Mouse (Mus musculus) MEL (cell line): ENCODE measurements around the gene Syt16.

Source experiments
- CTCF ChIP-seq, 3 experiments: IDR thresholded peaks in 2 of 3; conservative IDR thresholded peaks in 1 of 3; 2 replicates each; pipeline ENCODE4 v1.5.1; 2011 to 2012; ENCODE audit warnings: low read length in 3 of 3, low read depth in 2 of 3, mild to moderate bottlenecking in 2 of 3, improper control_type of control experiment in 1 of 3, inconsistent platforms in 1 of 3, mixed read lengths in 1 of 3, moderate library complexity in 1 of 3; ENCODE audit not compliant: control insufficient read depth in 1 of 3, insufficient read depth in 1 of 3, poor library complexity in 1 of 3, severe bottlenecking in 1 of 3
- E2F4 ChIP-seq: IDR thresholded peaks from 2 replicates; pipeline ENCODE4 v1.6.1; 2011; ENCODE audit warnings: low read depth, low read length, improper control_type of control experiment, borderline replicate concordance
- EP300 ChIP-seq, 2 experiments: IDR thresholded peaks; 2 replicates each; pipeline ENCODE4 v1.6.1; 2011; ENCODE audit warnings: improper control_type of control experiment in 2 of 2, low read length in 2 of 2, low read depth in 1 of 2, mild to moderate bottlenecking in 1 of 2
- GATA1 ChIP-seq: IDR thresholded peaks from 2 replicates; pipeline ENCODE4 v1.6.1; 2011; ENCODE audit warnings: low read depth, low read length, improper control_type of control experiment
- HCFC1 ChIP-seq: IDR thresholded peaks from 2 replicates; pipeline ENCODE4 v1.6.1; 2012; ENCODE audit warnings: low read depth, mild to moderate bottlenecking, inconsistent platforms, low read length, improper control_type of control experiment, moderate library complexity
- MAFK ChIP-seq: IDR thresholded peaks from 2 replicates; pipeline ENCODE4 v1.6.1; 2011; ENCODE audit warnings: low read depth, mild to moderate bottlenecking, low read length, improper control_type of control experiment, borderline replicate concordance
- MAX ChIP-seq: IDR thresholded peaks from 2 replicates; pipeline ENCODE4 v1.6.1; 2011; ENCODE audit warnings: low read length, improper control_type of control experiment
- NELFE ChIP-seq: IDR thresholded peaks from 2 replicates; pipeline ENCODE4 v1.6.1; 2011; ENCODE audit warnings: low read depth, low read length, improper control_type of control experiment
- POLR2A ChIP-seq, 2 experiments: IDR thresholded peaks; 2 replicates each; pipeline ENCODE4 v1.6.1; 2011 to 2012; ENCODE audit warnings: low read length in 2 of 2, mild to moderate bottlenecking in 2 of 2, control low read depth in 1 of 2, improper control_type of control experiment in 1 of 2, low read depth in 1 of 2, moderate library complexity in 1 of 2; ENCODE audit not compliant: control insufficient read depth in 1 of 2, insufficient read depth in 1 of 2, poor library complexity in 1 of 2
- POLR2AphosphoS5 ChIP-seq: IDR thresholded peaks from 2 replicates; pipeline ENCODE4 v1.6.1; 2012; ENCODE audit warnings: low read depth, borderline replicate concordance, mild to moderate bottlenecking, inconsistent platforms, low read length, moderate library complexity, mixed read lengths
- TBP ChIP-seq: IDR thresholded peaks from 2 replicates; pipeline ENCODE4 v1.8.0; 2011; ENCODE audit warnings: low read depth, low read length, improper control_type of control experiment
- UBTF ChIP-seq: IDR thresholded peaks from 2 replicates; pipeline ENCODE4 v1.6.1; 2012; ENCODE audit warnings: low read depth, mild to moderate bottlenecking, inconsistent platforms, low read length, improper control_type of control experiment, moderate library complexity, borderline replicate concordance; ENCODE audit not compliant: insufficient read depth

- TF ChIP-seq CTCF (IDR thresholded peaks at IDR 0.05 in 2 of 3, conservative IDR thresholded peaks at IDR 0.05 in 1 of 3; ENCODE audit: control insufficient read depth in 1 of 3, insufficient read depth in 1 of 3, low read depth in 2 of 3, low read length in 3 of 3, poor library complexity in 1 of 3, severe bottlenecking in 1 of 3) (no peak), TBP (no peak), E2F4 (no peak), POLR2A (IDR thresholded peaks at IDR 0.05; ENCODE audit: control insufficient read depth in 1 of 2, insufficient read depth in 1 of 2, low read depth in 1 of 2, low read length in 2 of 2, poor library complexity in 1 of 2) (no peak), HCFC1 (no peak), NELFE (no peak), POLR2AphosphoS5 (no peak), MAFK (no peak), UBTF (no peak), MAX (no peak), GATA1 (no peak), EP300 (IDR thresholded peaks at IDR 0.05; ENCODE audit: low read depth in 1 of 2, low read length in 2 of 2) (no peak)
Observed at GRCm38 (mm10) chr12:74144385-74144784, 146.9 kb downstream of the Syt16 start.
